Mouse (Mus musculus) limb, embryonic 14.5 days (tissue): ENCODE data around the gene Trmt44. TPM values are rescaled to one million over a fixed set of nuclear protein-coding genes. Genes with fewer than 3 reads are reported as not detected.

Experiments used
- ATAC-seq: fragments of 200-750 bp; cut with Nextera tagmentation; 2 replicates; pipeline ENCODE4 v1.8.0; 2017; ENCODE audit warnings: low read depth, moderate number of reproducible peaks, moderate TSS enrichment; ENCODE audit not compliant: low FRiP score
- DNase-seq: peaks from one replicate; pipeline ENCODE4 v3.0.0-alpha.2; 2015; ENCODE audit warnings: low spot score
- H3K27ac ChIP-seq: fragments of 300-500 bp; sonication (generic); replicated peaks from 2 replicates; pipeline ENCODE4 v1.5.1; 2014; ENCODE audit warnings: low read depth, mild to moderate bottlenecking, low read length, moderate library complexity, mixed read lengths
- H3K27me3 ChIP-seq: fragments of 300-500 bp; sonication (generic); 2 replicates; pipeline ENCODE4 v1.6.1; 2014; ENCODE audit warnings: low read length, mixed read lengths; ENCODE audit not compliant: control insufficient read depth, insufficient read depth
- H3K36me3 ChIP-seq: fragments of 300-500 bp; sonication (generic); 2 replicates; pipeline ENCODE4 v1.6.1; 2014; ENCODE audit warnings: mild to moderate bottlenecking, low read length, moderate library complexity, mixed read lengths; ENCODE audit not compliant: control insufficient read depth, insufficient read depth
- H3K4me1 ChIP-seq: fragments of 300-500 bp; sonication (generic); 2 replicates; pipeline ENCODE4 v1.6.1; 2014; ENCODE audit warnings: antibody characterized with exemption, low read length, mixed read lengths; ENCODE audit not compliant: control insufficient read depth, insufficient read depth
- H3K4me2 ChIP-seq: fragments of 300-500 bp; sonication (generic); replicated peaks from 2 replicates; pipeline ENCODE4 v1.6.1; 2014; ENCODE audit warnings: low read depth, mild to moderate bottlenecking, low read length, moderate library complexity; ENCODE audit not compliant: severe bottlenecking
- H3K4me3 ChIP-seq: fragments of 300-500 bp; sonication (generic); replicated peaks from 2 replicates; pipeline ENCODE4 v1.5.1; 2014; ENCODE audit warnings: low read length
- H3K9ac ChIP-seq: fragments of 300-500 bp; sonication (generic); 2 replicates; pipeline ENCODE4 v1.6.1; 2014; ENCODE audit warnings: mild to moderate bottlenecking, low read depth, low read length, moderate library complexity; ENCODE audit not compliant: severe bottlenecking
- H3K9me3 ChIP-seq: fragments of 300-500 bp; sonication (generic); 2 replicates; pipeline ENCODE4 v1.6.1; 2016; ENCODE audit warnings: low read length; ENCODE audit not compliant: control insufficient read depth
- POLR2A ChIP-seq: fragments of 200-500 bp; IDR thresholded peaks from 2 replicates; pipeline ENCODE4 v1.8.0; 2012; ENCODE audit warnings: inconsistent platforms, mild to moderate bottlenecking, moderate library complexity, borderline replicate concordance; ENCODE audit not compliant: insufficient read depth, insufficient read length; ENCODE audit errors: extremely low read depth
- WGBS: fragments of 180-500 bp; shearing (Covaris S2); extraction: QIAGEN DNeasy Blood & Tissue Kit; methylation state at CpG from one replicate; pipeline ENCODE4 v1.1.7; 2014; 5-methylcytosine and 5-hydroxymethylcytosine counted together
- polyA plus RNA-seq, 2 experiments: library from polyadenylated mRNA; depleted of rRNA in 1 of 2; stranded (reverse) in 1 of 2; unstranded in 1 of 2; fragments of >200 nt; fragmentation: Nextera tagmentation in 1 of 2; extraction: Ambion mirVana in 1 of 2; gene quantifications; 2 replicates each; pipeline versions ENCODE4 v1.2.1 to v1.2.3; 2012 to 2014

The Trmt44 gene
- polyA plus RNA-seq, 2 experiments: 7.6 to 8.3 TPM

DNA sequence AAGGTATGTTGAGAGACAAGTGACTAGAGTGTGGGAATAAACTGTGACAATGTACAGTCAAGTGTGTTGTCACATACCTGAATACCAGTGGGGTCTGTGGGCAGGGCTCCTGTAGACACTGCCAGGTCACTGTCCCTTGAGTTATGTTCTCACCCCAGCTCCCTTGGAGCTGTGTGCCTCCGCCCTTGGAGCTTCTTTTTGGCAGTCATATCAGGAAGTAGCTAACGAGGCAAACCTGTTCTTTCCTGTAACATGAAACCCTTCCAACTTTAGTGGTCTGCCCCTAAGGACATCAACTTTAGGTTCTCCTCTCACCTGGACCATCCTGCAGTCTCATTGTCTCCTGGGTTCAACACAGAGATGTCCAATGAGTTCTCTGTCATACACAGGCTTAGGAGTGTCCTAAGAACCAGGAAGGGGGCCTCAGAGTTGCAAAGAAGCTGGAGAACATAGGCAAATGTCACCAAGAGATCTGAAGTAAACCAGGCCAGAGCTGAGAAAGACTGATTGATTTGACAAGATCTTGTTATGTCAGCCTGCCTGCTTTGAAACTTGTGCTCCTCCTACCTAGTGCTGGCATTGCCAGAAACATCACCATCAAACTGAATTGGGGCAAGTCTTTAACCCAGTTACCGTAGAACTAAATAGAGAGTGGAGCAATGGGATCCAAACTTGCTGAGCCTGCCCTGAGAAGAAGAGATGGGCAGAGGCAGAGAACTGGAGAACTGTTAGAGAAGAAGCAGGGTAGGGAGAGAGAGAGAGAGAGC, 5.5 kb upstream of the Trmt44 start:
- TF ChIP-seq POLR2A: no peak
- Histone ChIP-seq H3K9me3 (no peaks in the 10 kb centered on the region), H3K27me3 (no peaks in the 10 kb centered on the region), H3K27ac (no peak overlapping the region), H3K4me2 (no peak overlapping the region), H3K9ac (no peak overlapping the region), H3K4me1 (peaks cover 3% of the 10 kb centered on the region; the same call in 1 of the 2 replicates), H3K4me3 (no peak overlapping the region), H3K36me3 (no peaks in the 10 kb centered on the region)
- DNase-seq: no peak
- WGBS: 43% methylated on average over 3 of the region's 3 CpGs
- ATAC-seq: no peak

DNA sequence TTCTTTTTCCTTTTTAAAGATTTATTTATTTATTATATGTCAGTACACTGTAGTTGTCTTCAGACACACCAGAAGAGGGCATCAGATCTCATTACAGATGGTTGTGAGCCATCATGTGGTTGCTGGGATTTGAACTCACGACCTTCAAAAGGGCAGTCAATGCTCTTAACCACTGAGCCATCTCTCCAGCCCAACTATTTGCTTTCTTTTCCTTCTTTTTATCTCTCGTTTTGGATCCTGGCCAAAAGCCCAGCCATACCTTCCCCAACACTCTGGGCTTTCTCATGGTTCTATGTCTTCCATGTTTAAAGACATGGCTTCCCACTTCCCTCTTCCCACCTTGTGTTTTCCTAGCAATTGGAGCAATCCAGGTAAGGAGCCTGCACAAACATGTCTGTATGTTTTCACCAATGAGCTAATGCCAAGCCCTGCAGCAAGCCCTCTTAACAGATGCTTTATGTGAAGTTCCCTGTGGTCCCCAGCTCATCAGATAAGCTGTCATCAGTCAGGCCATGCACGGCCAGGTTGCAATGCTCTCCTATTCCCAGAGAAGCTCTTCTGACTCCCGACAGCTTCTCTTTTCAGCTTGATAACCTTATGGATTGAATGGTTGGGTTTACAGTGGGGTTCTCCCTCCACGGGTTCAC, 4.5 kb upstream of the Trmt44 start:
- Histone ChIP-seq H3K27me3 (no peaks in the 10 kb centered on the region), H3K9me3 (no peaks in the 10 kb centered on the region), H3K36me3 (no peaks in the 10 kb centered on the region), H3K4me1 (peaks cover 3% of the 10 kb centered on the region), H3K4me2 (no peak overlapping the region), H3K4me3 (no peak overlapping the region), H3K9ac (no peak overlapping the region), H3K27ac (no peak overlapping the region)
- no peak for TF ChIP-seq POLR2A
- WGBS: 53% methylated on average over 5 of the region's 5 CpGs
- ATAC-seq (no peak), DNase-seq (no peak)

DNA sequence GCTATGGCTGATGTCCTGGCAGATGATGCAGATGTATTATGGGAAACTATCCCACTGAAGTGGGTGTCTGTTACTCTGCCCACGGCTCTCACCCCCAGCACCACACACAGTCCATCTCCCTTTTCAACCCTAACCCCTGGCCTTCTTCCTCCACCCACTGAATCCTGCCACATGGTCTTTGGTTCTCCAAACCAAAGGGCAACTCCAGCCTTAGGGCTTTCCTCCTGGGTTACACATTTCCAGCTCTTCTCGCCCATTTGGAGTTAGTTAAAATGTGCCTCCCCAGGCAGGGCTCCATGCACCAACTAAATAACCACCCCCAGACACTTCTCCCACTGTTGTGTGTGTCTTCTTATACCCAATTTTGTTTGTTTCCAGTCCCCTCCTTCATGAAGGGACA, 3.5 kb upstream of the Trmt44 start:
- Histone ChIP-seq H3K36me3 (0 out of 2 replicates have a peak, but pooled peaks cover 4% of the 10 kb centered on the region), H3K4me2 (no peak overlapping the region), H3K4me1 (peaks cover 10% of the 10 kb centered on the region), H3K9me3 (no peaks in the 10 kb centered on the region), H3K27ac (no peak overlapping the region), H3K27me3 (no peaks in the 10 kb centered on the region), H3K9ac (no peak overlapping the region), H3K4me3 (no peak overlapping the region)
- 58% methylated on average over 2 of the region's 2 CpGs for WGBS
- ATAC-seq (no peak), DNase-seq (no peak)
- no peak for TF ChIP-seq POLR2A

DNA sequence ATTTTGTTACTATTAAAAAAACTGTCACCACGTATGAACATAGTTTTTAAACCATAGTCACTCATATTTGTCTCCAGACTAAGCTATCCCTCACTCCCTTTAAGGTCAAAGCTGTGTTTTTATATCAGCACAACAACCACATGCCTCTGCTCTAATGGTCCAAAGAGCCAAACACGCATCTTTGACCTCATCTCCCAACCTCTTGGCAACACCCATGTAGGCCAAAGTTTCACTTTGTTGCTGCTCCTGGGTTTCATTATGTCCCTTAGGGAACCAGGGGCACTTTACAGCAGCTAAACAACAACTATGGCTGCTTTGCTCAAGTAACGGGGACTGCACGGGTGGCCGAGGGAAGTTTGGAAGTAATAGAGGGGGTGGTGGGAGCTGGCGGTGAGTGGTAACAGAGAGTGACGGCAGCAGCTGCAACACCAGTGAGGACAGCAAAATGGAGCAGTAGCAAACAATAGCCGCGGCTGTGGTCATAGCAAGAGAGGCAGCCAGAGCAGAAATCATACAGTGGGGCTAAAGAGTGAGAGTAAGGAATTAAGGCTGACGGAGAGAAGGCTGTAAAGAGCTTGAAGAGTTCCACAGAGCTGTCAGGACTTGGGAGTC, 1.6 kb upstream of the Trmt44 start:
- no peak overlapping the region for H3K27ac ChIP-seq
- TF ChIP-seq POLR2A: no peak
- DNase-seq (no peak), ATAC-seq (no peak)
- 88% methylated on average over 10 of the region's 10 CpGs for WGBS
- H3K9me3 ChIP-seq: no peaks in the 10 kb centered on the region
- H3K9ac ChIP-seq: no peak overlapping the region
- H3K27me3 ChIP-seq: no peaks in the 10 kb centered on the region
- H3K36me3 ChIP-seq: peaks cover 16% of the 10 kb centered on the region
- no peak overlapping the region for H3K4me2 ChIP-seq
- peaks cover 7% of the 10 kb centered on the region; the same call in 1 of the 2 replicates for H3K4me1 ChIP-seq
- H3K4me3 ChIP-seq: no peak overlapping the region

DNA sequence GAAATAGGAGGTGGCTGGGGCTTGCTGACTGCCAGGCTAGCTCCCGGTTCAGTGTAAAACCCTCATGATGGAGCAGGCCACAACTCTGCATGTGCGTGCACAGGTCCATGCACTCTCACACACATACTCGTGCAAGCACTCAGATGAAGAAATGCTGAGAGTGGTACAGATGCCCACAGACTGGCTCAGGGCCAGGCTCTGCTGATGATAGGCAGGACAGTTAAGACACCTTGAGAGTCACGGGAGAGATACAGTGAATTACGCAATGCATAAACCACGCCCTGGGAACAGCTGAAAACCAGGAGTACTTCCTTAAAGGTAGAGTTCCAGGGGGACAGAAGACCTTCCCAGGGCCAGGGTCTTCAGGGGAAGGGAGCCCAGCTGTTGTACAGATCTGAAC, 3.3 kb downstream of the Trmt44 start:
- WGBS: 90% methylated on average over 6 of the region's 6 CpGs
- no peak for TF ChIP-seq POLR2A

More for the DNA sequence above, 3.3 kb downstream of the Trmt44 start:
- H3K4me3 ChIP-seq: no peak overlapping the region
- no peak overlapping the region for H3K9ac ChIP-seq
- no peak for DNase-seq
- H3K4me2 ChIP-seq: no peak overlapping the region
- peaks cover 62% of the 10 kb centered on the region for H3K36me3 ChIP-seq
- H3K9me3 ChIP-seq: no peaks in the 10 kb centered on the region
- ATAC-seq: no peak
- no peaks in the 10 kb centered on the region for H3K27me3 ChIP-seq
- H3K27ac ChIP-seq: no peak overlapping the region
- H3K4me1 ChIP-seq: peaks cover 7% of the 10 kb centered on the region; the same call in 1 of the 2 replicates
